Mouse (Mus musculus) neural tube, embryonic 11.5 days (tissue): Measurements from ENCODE around the gene Gemin8. TPM values are rescaled to one million over a fixed set of nuclear protein-coding genes. Genes with fewer than 3 reads are reported as not detected.

Experiments
- ATAC-seq: fragments of 200-750 bp; cut with Nextera tagmentation; 2 replicates; pipeline ENCODE4 v1.8.0; 2017; ENCODE audit warnings: moderate number of reproducible peaks, mild to moderate bottlenecking, moderate TSS enrichment, moderate library complexity; ENCODE audit not compliant: insufficient read depth, low FRiP score, low TSS enrichment
- DNase-seq: peaks from one replicate; pipeline ENCODE4 v3.0.0-alpha.2; 2015; ENCODE audit warnings: low spot score
- H3K27ac ChIP-seq: fragments of 300-500 bp; sonication (generic); 2 replicates; pipeline ENCODE4 v1.5.1; 2014; ENCODE audit warnings: low read depth, mild to moderate bottlenecking, low read length
- H3K27me3 ChIP-seq: fragments of 300-500 bp; sonication (generic); 2 replicates; pipeline ENCODE4 v1.6.1; 2014; ENCODE audit warnings: mild to moderate bottlenecking, low read length, mixed read lengths; ENCODE audit not compliant: control insufficient read depth, insufficient read depth
- H3K36me3 ChIP-seq: fragments of 300-500 bp; sonication (generic); 2 replicates; pipeline ENCODE4 v1.6.1; 2014; ENCODE audit warnings: mild to moderate bottlenecking, low read length, moderate library complexity, mixed read lengths; ENCODE audit not compliant: control insufficient read depth, insufficient read depth
- H3K4me1 ChIP-seq: fragments of 300-500 bp; sonication (generic); 2 replicates; pipeline ENCODE4 v1.6.1; 2014; ENCODE audit warnings: low read length, mixed read lengths; ENCODE audit not compliant: control insufficient read depth, insufficient read depth
- H3K4me2 ChIP-seq: fragments of 300-500 bp; sonication (generic); 2 replicates; pipeline ENCODE4 v1.6.1; 2014; ENCODE audit warnings: low read depth, mild to moderate bottlenecking, moderate library complexity
- H3K4me3 ChIP-seq: fragments of 300-500 bp; sonication (generic); 2 replicates; pipeline ENCODE4 v1.5.1; 2014; ENCODE audit warnings: low read depth, low read length
- H3K9ac ChIP-seq: fragments of 300-500 bp; sonication (generic); 2 replicates; pipeline ENCODE4 v1.6.1; 2014; ENCODE audit warnings: mild to moderate bottlenecking, low read length
- H3K9me3 ChIP-seq: fragments of 300-500 bp; sonication (generic); 2 replicates; pipeline ENCODE4 v1.6.1; 2016; ENCODE audit warnings: low read length; ENCODE audit not compliant: control insufficient read depth
- WGBS: fragments of 180-500 bp; shearing (Covaris S2); extraction: QIAGEN DNeasy Blood & Tissue Kit; methylation state at CpG from one replicate; pipeline ENCODE4 v1.1.7; 2014; 5-methylcytosine and 5-hydroxymethylcytosine counted together
- polyA plus RNA-seq: library from polyadenylated mRNA; unstranded; fragments of >200 nt; fragmentation: Nextera tagmentation; extraction: Ambion mirVana; gene quantifications from 2 replicates; pipeline ENCODE4 v1.2.1, GENCODE M21; 2014

Gene Gemin8
- polyA plus RNA-seq, 1 experiment from 2014 or later, result 15.4 TPM

- Histone ChIP-seq H3K4me2 (no peak overlapping the region), H3K4me3 (no peak overlapping the region), H3K27me3 (no peaks in the 10 kb centered on the region), H3K9me3 (no peaks in the 10 kb centered on the region), H3K27ac (peak overlapping the region; percentile 39; the same call in 1 of the 2 replicates), H3K4me1 (peaks cover 3% of the 10 kb centered on the region; the same call in 1 of the 2 replicates), H3K36me3 (no peaks in the 10 kb centered on the region), H3K9ac (no peak overlapping the region)
- DNase-seq, result peak; percentile 48
- peak; percentile 35 for ATAC-seq
- WGBS, result 52% methylated on average over 7 of the region's 7 CpGs
Measured at GRCm38 (mm10) chrX:166173796-166174195, 3.5 kb downstream of the Gemin8 start.

DNA sequence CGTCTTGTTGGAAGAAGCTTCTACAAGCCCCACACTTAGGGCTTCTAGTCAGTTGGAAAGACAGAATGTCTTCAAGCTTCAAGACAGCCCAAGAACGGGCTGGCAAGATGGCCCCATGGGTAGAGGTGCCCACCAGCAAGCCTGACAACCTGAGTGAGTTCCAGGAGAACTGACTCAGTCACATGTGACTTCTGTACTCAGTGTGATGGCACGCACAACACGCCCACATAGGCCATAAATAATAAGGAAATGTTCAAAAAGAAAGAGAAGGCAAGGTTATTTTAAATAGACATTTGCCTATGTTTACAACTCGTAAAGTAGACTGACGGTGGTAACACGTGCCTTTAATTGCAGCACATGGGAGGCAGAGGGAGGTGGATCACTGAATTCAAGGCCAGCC lies 7.7 kb downstream of the Gemin8 start:
- H3K9me3 ChIP-seq, result no peaks in the 10 kb centered on the region
- DNase-seq, result no peak
- no peaks in the 10 kb centered on the region; the same call in 1 of the 2 replicates for H3K4me1 ChIP-seq
- 89% methylated on average over 7 of the region's 7 CpGs for WGBS
- H3K27me3 ChIP-seq, result no peaks in the 10 kb centered on the region
- ATAC-seq, result no peak
- H3K4me3 ChIP-seq, result no peak overlapping the region
- H3K9ac ChIP-seq, result no peak overlapping the region
- H3K27ac ChIP-seq, result no peak overlapping the region
- no peak overlapping the region for H3K4me2 ChIP-seq
- no peaks in the 10 kb centered on the region for H3K36me3 ChIP-seq

DNA sequence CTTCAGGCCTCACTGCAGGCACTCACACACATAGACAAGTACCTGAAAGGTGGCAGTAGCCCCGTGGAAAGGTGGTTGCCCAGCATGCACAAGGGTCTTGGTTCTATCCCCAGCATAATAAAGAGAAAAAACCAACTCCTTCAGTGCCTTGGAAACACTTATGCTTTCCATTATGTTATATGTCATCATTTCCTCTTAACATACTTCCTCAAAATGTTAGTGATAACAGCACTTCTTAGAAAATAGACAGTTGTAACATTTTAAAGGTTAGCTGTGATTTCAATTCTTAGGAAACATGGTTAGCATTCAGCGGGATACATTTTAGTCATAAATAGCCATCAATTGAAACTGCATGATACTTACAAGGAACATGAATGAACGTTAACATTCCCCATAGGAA lies 12.8 kb downstream of the Gemin8 start:
- no peaks in the 10 kb centered on the region for H3K4me1 ChIP-seq
- no peak overlapping the region for H3K9ac ChIP-seq
- no peak overlapping the region for H3K27ac ChIP-seq
- WGBS, result 88% methylated on average over 3 of the region's 3 CpGs
- H3K9me3 ChIP-seq, result no peaks in the 10 kb centered on the region
- no peak for DNase-seq
- no peak overlapping the region for H3K4me3 ChIP-seq
- ATAC-seq, result no peak
- H3K27me3 ChIP-seq, result no peaks in the 10 kb centered on the region
- no peak overlapping the region for H3K4me2 ChIP-seq
- no peaks in the 10 kb centered on the region for H3K36me3 ChIP-seq

DNA sequence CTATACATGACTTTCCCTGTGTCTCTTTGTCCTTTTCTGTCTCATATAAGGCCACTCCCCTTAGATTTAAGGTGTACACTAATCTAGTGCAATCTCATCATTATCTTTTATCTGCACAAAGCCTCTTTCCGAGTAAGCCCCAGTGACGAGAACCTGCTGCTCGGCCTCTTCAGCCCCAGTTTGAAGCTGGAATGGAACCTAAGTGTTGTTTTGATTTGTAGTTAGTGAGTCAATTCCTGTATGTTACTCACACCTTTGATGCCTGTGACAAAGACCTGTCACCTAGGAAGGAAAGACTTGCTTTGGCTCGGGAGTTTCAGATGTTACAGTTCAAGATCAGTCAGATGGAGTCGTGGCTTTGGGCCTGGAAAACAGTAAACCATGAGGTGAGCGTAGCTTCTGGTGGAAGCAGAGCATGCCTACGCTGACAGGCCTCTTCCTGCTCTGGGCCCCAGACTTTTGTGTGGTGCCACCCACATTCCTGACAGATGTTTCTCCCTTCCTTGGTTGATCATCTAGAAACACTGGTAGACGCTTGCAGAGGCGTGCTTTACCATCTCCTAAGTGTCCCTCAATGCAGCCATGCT lies 15.2 kb downstream of the Gemin8 start:
- WGBS, result 93% methylated on average over 9 of the region's 9 CpGs
- H3K4me2 ChIP-seq, result no peak overlapping the region

GRCm38 (mm10) chrX:166187803-166188202 lies 17.5 kb downstream of the Gemin8 start:
- 95% methylated on average over 1 of the region's 1 CpGs for WGBS
- Histone ChIP-seq H3K27me3 (no peaks in the 10 kb centered on the region), H3K4me1 (no peaks in the 10 kb centered on the region), H3K9ac (no peak overlapping the region), H3K4me2 (no peak overlapping the region), H3K9me3 (no peaks in the 10 kb centered on the region), H3K36me3 (no peaks in the 10 kb centered on the region), H3K27ac (no peak overlapping the region), H3K4me3 (no peak overlapping the region)
- DNase-seq (no peak), ATAC-seq (no peak)

More for the DNA sequence above, 15.2 kb downstream of the Gemin8 start:
- DNase-seq, result no peak
- Histone ChIP-seq H3K27ac (no peak overlapping the region), H3K9ac (no peak overlapping the region), H3K27me3 (no peaks in the 10 kb centered on the region), H3K4me3 (no peak overlapping the region), H3K9me3 (no peaks in the 10 kb centered on the region), H3K36me3 (no peaks in the 10 kb centered on the region), H3K4me1 (no peaks in the 10 kb centered on the region)
- no peak for ATAC-seq

- no peak for DNase-seq
- H3K27ac ChIP-seq, result no peak overlapping the region
- no peak overlapping the region for H3K4me3 ChIP-seq
- ATAC-seq, result no peak
- H3K36me3 ChIP-seq, result no peaks in the 10 kb centered on the region
- no peaks in the 10 kb centered on the region for H3K27me3 ChIP-seq
- H3K9me3 ChIP-seq, result no peaks in the 10 kb centered on the region
- no peak overlapping the region for H3K9ac ChIP-seq
- no peaks in the 10 kb centered on the region for H3K4me1 ChIP-seq
- H3K4me2 ChIP-seq, result no peak overlapping the region
Measured at GRCm38 (mm10) chrX:166196327-166196726, 26.1 kb downstream of the Gemin8 start.

DNA sequence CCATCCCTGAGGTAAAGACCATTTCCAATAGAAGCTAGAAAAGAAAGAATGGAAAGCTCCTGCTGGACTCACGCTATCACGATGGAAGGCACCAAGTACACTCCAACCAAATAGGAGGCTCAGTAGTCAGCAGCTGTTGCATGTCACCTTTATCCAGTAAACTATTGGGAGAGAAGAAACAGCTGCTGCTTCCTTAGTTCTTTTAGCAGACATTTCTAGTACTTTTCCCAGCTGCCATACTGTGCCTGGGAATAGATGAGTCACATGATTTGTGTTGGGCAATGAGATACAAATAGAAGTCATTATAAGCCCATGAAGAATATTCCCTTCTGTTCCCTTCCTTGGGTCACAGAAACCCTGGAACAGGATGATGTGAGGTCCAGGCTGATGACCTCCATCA lies 28.0 kb downstream of the Gemin8 start:
- no peak overlapping the region for H3K27ac ChIP-seq
- no peak overlapping the region for H3K4me3 ChIP-seq
- H3K36me3 ChIP-seq, result no peaks in the 10 kb centered on the region
- WGBS, result 89% methylated on average over 2 of the region's 2 CpGs
- no peaks in the 10 kb centered on the region for H3K4me1 ChIP-seq
- no peak for ATAC-seq
- no peak overlapping the region for H3K4me2 ChIP-seq
- no peaks in the 10 kb centered on the region for H3K27me3 ChIP-seq
- no peak overlapping the region for H3K9ac ChIP-seq
- H3K9me3 ChIP-seq, result no peaks in the 10 kb centered on the region
- no peak for DNase-seq

DNA sequence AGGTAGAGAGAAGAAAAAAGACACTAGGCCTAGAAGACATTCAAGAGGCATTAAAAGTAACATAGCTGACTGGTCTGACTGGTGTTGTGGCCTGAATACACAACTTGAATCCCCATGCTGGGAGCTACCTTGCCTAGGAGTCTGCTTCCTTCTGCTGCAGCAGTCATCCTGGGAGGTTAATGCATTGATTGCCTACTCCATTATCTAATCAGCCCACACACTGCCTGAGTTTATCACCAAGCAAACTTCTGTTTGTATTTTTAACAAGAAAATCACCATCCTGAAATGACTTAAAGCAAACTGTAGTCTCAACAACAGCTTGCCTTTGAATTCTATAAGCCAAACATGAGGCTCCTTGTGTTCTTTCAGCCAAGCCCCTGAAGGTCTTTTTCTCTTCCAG lies 29.6 kb downstream of the Gemin8 start:
- no peaks in the 10 kb centered on the region for H3K9me3 ChIP-seq

DNA sequence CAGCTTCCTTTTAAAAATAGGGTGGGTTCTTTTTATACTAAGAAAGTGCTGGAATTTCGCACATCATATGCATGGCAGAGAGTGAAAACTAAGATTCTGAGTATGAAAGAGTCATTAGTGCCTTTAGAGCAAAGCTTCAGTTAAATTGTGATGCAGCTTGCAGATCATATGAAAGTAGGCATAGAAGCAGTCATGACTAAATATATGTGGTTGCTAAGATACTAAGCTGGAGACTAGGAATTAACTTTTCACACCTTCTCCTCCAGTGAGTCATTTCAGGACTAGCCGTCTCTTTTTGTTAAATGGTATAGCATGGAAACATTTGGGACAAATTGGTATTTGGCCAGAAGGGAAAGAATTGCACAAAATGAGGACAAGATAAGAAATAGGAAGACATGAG lies 44.3 kb downstream of the Gemin8 start:
- ATAC-seq, result no peak
- H3K9ac ChIP-seq, result no peak overlapping the region
- no peak overlapping the region for H3K4me2 ChIP-seq
- no peaks in the 10 kb centered on the region for H3K36me3 ChIP-seq
- no peak overlapping the region for H3K4me3 ChIP-seq
- no peak overlapping the region for H3K27ac ChIP-seq
- H3K9me3 ChIP-seq, result no peaks in the 10 kb centered on the region
- no peak for DNase-seq
- WGBS, result 90% methylated on average over 2 of the region's 2 CpGs
- H3K27me3 ChIP-seq, result no peaks in the 10 kb centered on the region
- H3K4me1 ChIP-seq, result no peaks in the 10 kb centered on the region

More for the DNA sequence above, 29.6 kb downstream of the Gemin8 start:
- H3K4me3 ChIP-seq, result no peak overlapping the region
- no peaks in the 10 kb centered on the region for H3K36me3 ChIP-seq
- no peaks in the 10 kb centered on the region for H3K4me1 ChIP-seq
- ATAC-seq (no peak), DNase-seq (no peak)
- no peaks in the 10 kb centered on the region for H3K27me3 ChIP-seq
- H3K27ac ChIP-seq, result no peak overlapping the region
- H3K4me2 ChIP-seq, result no peak overlapping the region
- no peak overlapping the region for H3K9ac ChIP-seq
